ENCODE assay signal across 8 mouse cellular contexts in genomic region chr12:16999739-17000497, GRCm38 (mm10). TPM values are rescaled to one million over a fixed set of nuclear protein-coding genes. Genes with fewer than 3 reads are reported as not detected.
DNase-seq lines count a peak whose midpoint lies in the region; ATAC-seq and TF ChIP-seq lines count a peak whose summit lies in the region.

Gene Pqlc3, minus strand, starts transcription at chr12:17000408.

- no peaks in the 10 kb centered on the region for H3K9me3 ChIP-seq in forebrain, embryonic 12.5 days
- H3K9me3 ChIP-seq in heart, postnatal 0 days (replicated peaks; ENCODE audit: control insufficient read depth, low read length): no peaks in the 10 kb centered on the region
- H3K9me3 ChIP-seq in liver, embryonic 16.5 days (replicated peaks; ENCODE audit: control insufficient read depth, low read length): no peaks in the 10 kb centered on the region
- H3K9me3 ChIP-seq in neural tube, embryonic 12.5 days: no peaks in the 10 kb centered on the region

- peak within 1 kb of the TSS; percentile 50 for H3K9ac ChIP-seq in forebrain, embryonic 12.5 days
- H3K9ac ChIP-seq in heart, postnatal 0 days (replicated peaks; ENCODE audit: low read depth, low read length): peak within 1 kb of the TSS; percentile 48
- peak within 1 kb of the TSS; percentile 67 for H3K9ac ChIP-seq in liver, embryonic 16.5 days (ENCODE audit: low read depth, low read length)
- H3K9ac ChIP-seq in neural tube, embryonic 12.5 days: 0 out of 2 replicates have a peak within 1 kb of the TSS, but pooled peaks have one; percentile 26

- TF ChIP-seq CTCF in heart, postnatal 0 days (IDR thresholded peaks at IDR 0.05; ENCODE audit: low read depth): no peak
- no peak for TF ChIP-seq CTCF in testis, adult 2 months (IDR thresholded peaks at IDR 0.05; ENCODE audit: control insufficient read depth, insufficient read depth, insufficient replicate concordance, low read depth, low read length)

- H3K4me1 ChIP-seq in forebrain, embryonic 12.5 days: peaks cover 15% of the 10 kb centered on the region
- peaks cover 3% of the 10 kb centered on the region; the same call in 1 of the 2 replicates for H3K4me1 ChIP-seq in heart, postnatal 0 days (ENCODE audit: control insufficient read depth, insufficient read depth)
- H3K4me1 ChIP-seq in liver, embryonic 16.5 days (ENCODE audit: control insufficient read depth, low read depth, low read length): peaks cover 27% of the 10 kb centered on the region
- H3K4me1 ChIP-seq in neural tube, embryonic 12.5 days: peaks cover 12% of the 10 kb centered on the region
- peaks cover 9% of the 10 kb centered on the region for H3K4me1 ChIP-seq in testis, adult 2 months (ENCODE audit: control insufficient read depth, insufficient read depth, low read length)

- under 1% methylated on average over 54 of the region's 57 CpGs for WGBS in forebrain, embryonic 12.5 days
- WGBS in heart, postnatal 0 days: under 1% methylated on average over 57 of the region's 57 CpGs
- under 1% methylated on average over 57 of the region's 57 CpGs for WGBS in liver, embryonic 16.5 days (ENCODE audit: insufficient replicate concordance)
- WGBS in neural tube, embryonic 12.5 days: under 1% methylated on average over 54 of the region's 57 CpGs

- TF ChIP-seq POLR2A in testis, adult 2 months (IDR thresholded peaks at IDR 0.05; ENCODE audit: control insufficient read depth, low read depth, low read length): no peak

- no peak within 1 kb of the TSS for H3K27ac ChIP-seq in forebrain, embryonic 12.5 days
- H3K27ac ChIP-seq in heart, postnatal 0 days (ENCODE audit: low read depth): no peak within 1 kb of the TSS
- peak within 1 kb of the TSS; percentile 84 for H3K27ac ChIP-seq in liver, embryonic 16.5 days (ENCODE audit: low read length)
- no peak within 1 kb of the TSS for H3K27ac ChIP-seq in neural tube, embryonic 12.5 days
- H3K27ac ChIP-seq in testis, adult 2 months (ENCODE audit: control insufficient read depth, insufficient read depth, low read depth, low read length): no peak within 1 kb of the TSS; the same call in 1 of the 2 replicates

- 0 out of 2 replicates have a peak, but pooled peaks cover 3% of the 10 kb centered on the region for H3K36me3 ChIP-seq in forebrain, embryonic 12.5 days (replicated peaks)
- 0 out of 2 replicates have a peak, but pooled peaks cover 10% of the 10 kb centered on the region for H3K36me3 ChIP-seq in heart, postnatal 0 days (replicated peaks; ENCODE audit: control insufficient read depth, insufficient read depth, low read length)
- no peaks in the 10 kb centered on the region; the same call in 1 of the 2 replicates for H3K36me3 ChIP-seq in liver, embryonic 16.5 days (ENCODE audit: control insufficient read depth, insufficient read depth)
- H3K36me3 ChIP-seq in neural tube, embryonic 12.5 days: peaks cover 3% of the 10 kb centered on the region; the same call in 1 of the 2 replicates
- no peaks in the 10 kb centered on the region for H3K36me3 ChIP-seq in testis, adult 2 months (ENCODE audit: control insufficient read depth, insufficient read depth, low read length)

- H3K4me2 ChIP-seq in forebrain, embryonic 12.5 days: peak within 1 kb of the TSS; percentile 66
- H3K4me2 ChIP-seq in heart, postnatal 0 days (ENCODE audit: low read depth, low read length): peak within 1 kb of the TSS; percentile 94
- peak within 1 kb of the TSS; percentile 88 for H3K4me2 ChIP-seq in liver, embryonic 16.5 days (ENCODE audit: low read depth, low read length)
- H3K4me2 ChIP-seq in neural tube, embryonic 12.5 days (replicated peaks): peak within 1 kb of the TSS; percentile 87

- ATAC-seq in forebrain, embryonic 12.5 days (ENCODE audit: low FRiP score): peak; percentile 82
- ATAC-seq in heart, postnatal 0 days (ENCODE audit: insufficient read depth, low read depth): peak; percentile 83
- ATAC-seq in liver, embryonic 16.5 days (ENCODE audit: low read depth): peak; percentile 97
- peak; percentile 70 for ATAC-seq in neural tube, embryonic 12.5 days (ENCODE audit: low FRiP score, low read depth)

- peak; percentile 77 to 81 for DNase-seq in CD8-positive naive resting alpha-beta T cell, adult 2 months (ENCODE audit: low read depth in 2 of 2, low spot score in 2 of 2)
- peak; percentile 82 for DNase-seq in c-Kit-negative CD71-positive TER-119-positive erythroid progenitor cells, embryonic 14.5 days (ENCODE audit: low read depth, low spot score)
- DNase-seq in heart, postnatal 0 days (ENCODE audit: low spot score): peak; percentile 74
- DNase-seq in kidney, postnatal 36 days: peak; percentile 86 to 89

- TF ChIP-seq EP300 in heart, postnatal 0 days (IDR thresholded peaks at IDR 0.05; ENCODE audit: low read depth): no peak

- peaks cover 51% of the 10 kb centered on the region for H3K27me3 ChIP-seq in forebrain, embryonic 12.5 days
- H3K27me3 ChIP-seq in heart, postnatal 0 days (ENCODE audit: control insufficient read depth, insufficient read depth, low read length): no peaks in the 10 kb centered on the region
- peaks cover 15% of the 10 kb centered on the region for H3K27me3 ChIP-seq in liver, embryonic 16.5 days (ENCODE audit: control insufficient read depth, insufficient read depth, low read depth, low read length)
- H3K27me3 ChIP-seq in neural tube, embryonic 12.5 days (replicated peaks): peaks cover 38% of the 10 kb centered on the region
- no peaks in the 10 kb centered on the region for H3K27me3 ChIP-seq in testis, adult 2 months (ENCODE audit: control insufficient read depth, insufficient read depth, low read length)

- H3K4me3 ChIP-seq in forebrain, embryonic 12.5 days (replicated peaks): peak within 1 kb of the TSS; percentile 47
- peak within 1 kb of the TSS; percentile 59 for H3K4me3 ChIP-seq in heart, postnatal 0 days (ENCODE audit: low read depth, low read length)
- H3K4me3 ChIP-seq in liver, embryonic 16.5 days (ENCODE audit: low read depth, low read length): peak within 1 kb of the TSS; percentile 73
- H3K4me3 ChIP-seq in neural tube, embryonic 12.5 days: peak within 1 kb of the TSS; percentile 45
- peak within 1 kb of the TSS; percentile 74 for H3K4me3 ChIP-seq in testis, adult 2 months (ENCODE audit: control insufficient read depth, low read depth, low read length)

RNA-seq across cellular contexts. Expression of gene Pqlc3, which starts in this region (rescaled TPM):
- polyA plus RNA-seq in forebrain, embryonic 12.5 days (2016; fragmentation: Nextera tagmentation; extraction: Ambion mirVana): 3.3 TPM in 2 replicates
- total RNA-seq in heart, postnatal 0 days (2014; rRNA removed; ENCODE audit: low replicate concordance): 2.2 and 5.1 TPM in 2 replicates
- 2.8 and 3.5 TPM in 2 replicates for polyA plus RNA-seq in heart, postnatal 0 days (2015; fragmentation: Nextera tagmentation; extraction: Ambion mirVana)
- polyA plus RNA-seq in liver, embryonic 16.5 days (2015; fragmentation: Nextera tagmentation; extraction: Ambion mirVana): 4.3 and 5.9 TPM in 2 replicates
- 2.3 and 3.0 TPM in 2 replicates for polyA plus RNA-seq in neural tube, embryonic 12.5 days (2016; fragmentation: Nextera tagmentation; extraction: Ambion mirVana)
- 1.8 and 2.0 TPM in 2 replicates for polyA plus RNA-seq in testis, adult 2 months (2012; rRNA removed)
